Mouse (Mus musculus) hindbrain, embryonic 10.5 days (tissue): Measurements from ENCODE around the gene Gsto2. TPM values are rescaled to one million over a fixed set of nuclear protein-coding genes. Genes with fewer than 3 reads are reported as not detected.

Experiments used
- DNase-seq: peaks from one replicate; pipeline ENCODE4 v3.0.0-alpha.2; 2017; ENCODE audit warnings: low spot score
- H3K27ac ChIP-seq: fragments of 300-500 bp; sonication (generic); 2 replicates; pipeline ENCODE4 v1.5.1; 2016; ENCODE audit warnings: mild to moderate bottlenecking, moderate library complexity
- H3K27me3 ChIP-seq: fragments of 300-500 bp; sonication (generic); 2 replicates; pipeline ENCODE4 v1.6.1; 2016; ENCODE audit warnings: mild to moderate bottlenecking; ENCODE audit not compliant: poor library complexity, insufficient read depth, severe bottlenecking
- H3K36me3 ChIP-seq: fragments of 300-500 bp; sonication (generic); 2 replicates; pipeline ENCODE4 v1.6.1; 2016; ENCODE audit warnings: mild to moderate bottlenecking, moderate library complexity
- H3K4me1 ChIP-seq: fragments of 300-500 bp; sonication (generic); replicated peaks from 2 replicates; pipeline ENCODE4 v1.6.1; 2016; ENCODE audit warnings: mild to moderate bottlenecking
- H3K4me3 ChIP-seq: fragments of 300-500 bp; sonication (generic); 2 replicates; pipeline ENCODE4 v1.5.1; 2016; ENCODE audit warnings: mild to moderate bottlenecking, moderate library complexity
- H3K9me3 ChIP-seq: fragments of 300-500 bp; sonication (generic); 2 replicates; pipeline ENCODE4 v1.6.1; 2016; ENCODE audit warnings: mild to moderate bottlenecking, moderate library complexity
- WGBS: fragments of 180-500 bp; shearing (Covaris S2); methylation state at CpG from one replicate; pipeline ENCODE4 v1.1.7; 2016; 5-methylcytosine and 5-hydroxymethylcytosine counted together
- polyA plus RNA-seq: library from polyadenylated mRNA; unstranded; fragments of >200 nt; fragmentation: Nextera tagmentation; extraction: Ambion mirVana; gene quantifications from 2 replicates; pipeline ENCODE4 v1.2.1, GENCODE M21; 2016

Gsto2 gene
- 1.6 and 1.8 TPM in 2 replicates for polyA plus RNA-seq

- Histone ChIP-seq H3K36me3 (peaks cover 14% of the 10 kb centered on the region), H3K27ac (peak within 1 kb of the TSS; percentile 97), H3K27me3 (no peaks in the 10 kb centered on the region; the same call in 1 of the 2 replicates), H3K4me3 (peak within 1 kb of the TSS; percentile 71), H3K4me1 (peaks cover 13% of the 10 kb centered on the region; the same call in 1 of the 2 replicates), H3K9me3 (no peaks in the 10 kb centered on the region)
- peak; percentile 95 for DNase-seq
- WGBS = under 1% methylated on average over 49 of the region's 49 CpGs
These were observed at the start of gene Gsto2 for GRCm38 (mm10) chr19:47865353-47865947. Gsto2 (plus strand) TSS chr19:47865534.

DNA sequence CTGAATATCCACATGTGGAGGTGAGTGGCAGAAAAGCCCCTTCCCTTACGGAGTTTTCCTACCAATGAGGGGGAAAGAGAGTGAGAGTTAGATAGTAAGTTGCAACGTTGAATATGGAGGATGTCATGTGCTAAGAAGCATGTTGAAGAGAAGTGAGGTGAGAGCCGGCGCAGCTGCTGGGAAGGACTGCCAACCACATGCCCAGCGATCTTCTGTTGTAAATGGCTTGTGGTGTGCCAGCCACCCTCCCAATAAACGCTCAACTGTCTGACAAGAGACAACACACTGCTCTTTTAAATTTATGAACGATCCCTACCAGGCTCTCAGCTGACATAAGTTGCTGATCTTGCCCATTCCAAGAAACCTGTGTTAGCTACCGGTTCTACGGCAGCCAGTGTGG lies 47.6 kb upstream of the Gsto2 start:
- Histone ChIP-seq H3K4me3 (no peak overlapping the region), H3K9me3 (no peaks in the 10 kb centered on the region), H3K36me3 (no peaks in the 10 kb centered on the region), H3K27me3 (peaks cover 8% of the 10 kb centered on the region), H3K4me1 (peaks cover 5% of the 10 kb centered on the region; the same call in 1 of the 2 replicates), H3K27ac (no peak overlapping the region)
- no peak for DNase-seq
- WGBS = 89% methylated on average over 9 of the region's 9 CpGs

GRCm38 (mm10) chr19:47820832-47821493 lies 44.4 kb upstream of the Gsto2 start:
- Histone ChIP-seq H3K27me3 (peaks cover 11% of the 10 kb centered on the region), H3K36me3 (no peaks in the 10 kb centered on the region), H3K27ac (no peak overlapping the region), H3K9me3 (no peaks in the 10 kb centered on the region), H3K4me1 (peaks cover 5% of the 10 kb centered on the region; the same call in 1 of the 2 replicates), H3K4me3 (no peak overlapping the region)
- DNase-seq = peak; percentile 77
- 24% methylated on average over 8 of the region's 9 CpGs for WGBS

DNA sequence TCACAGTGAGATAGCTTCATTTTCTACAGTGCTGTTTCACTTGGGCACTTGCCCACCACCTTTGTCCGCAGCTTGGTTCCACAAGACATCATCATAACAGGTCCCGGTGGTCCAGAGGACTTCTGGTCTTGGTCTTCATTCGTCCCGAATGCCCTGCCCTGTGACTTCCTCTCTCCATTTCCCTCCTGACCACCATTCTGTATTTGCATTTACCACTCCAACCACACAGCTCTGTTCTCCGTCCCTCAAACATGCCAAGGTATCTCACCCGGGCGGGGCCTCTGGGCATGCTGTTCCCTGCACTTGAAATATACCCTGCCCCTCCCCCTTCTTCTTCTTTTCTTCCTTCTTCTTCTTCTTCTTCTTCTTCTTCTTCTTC lies 43.9 kb upstream of the Gsto2 start:
- H3K4me1 ChIP-seq = peaks cover 5% of the 10 kb centered on the region; the same call in 1 of the 2 replicates
- no peak overlapping the region for H3K4me3 ChIP-seq
- 68% methylated on average over 7 of the region's 7 CpGs for WGBS
- H3K9me3 ChIP-seq = no peaks in the 10 kb centered on the region
- no peak for DNase-seq
- H3K27ac ChIP-seq = no peak overlapping the region
- H3K36me3 ChIP-seq = no peaks in the 10 kb centered on the region
- H3K27me3 ChIP-seq = peaks cover 11% of the 10 kb centered on the region

- 24% methylated on average over 8 of the region's 8 CpGs for WGBS
- peaks cover 5% of the 10 kb centered on the region; the same call in 1 of the 2 replicates for H3K4me1 ChIP-seq
- H3K27me3 ChIP-seq = peaks cover 11% of the 10 kb centered on the region
- DNase-seq = no peak
- H3K4me3 ChIP-seq = no peak overlapping the region
- H3K27ac ChIP-seq = no peak overlapping the region
- no peaks in the 10 kb centered on the region for H3K36me3 ChIP-seq
- H3K9me3 ChIP-seq = no peaks in the 10 kb centered on the region
These were observed 43.1 kb upstream of the Gsto2 start for GRCm38 (mm10) chr19:47822143-47822796.

- H3K27ac ChIP-seq = no peak overlapping the region
- DNase-seq = no peak
- WGBS = 86% methylated on average over 5 of the region's 5 CpGs
- H3K4me3 ChIP-seq = no peak overlapping the region
- peaks cover 5% of the 10 kb centered on the region; the same call in 1 of the 2 replicates for H3K4me1 ChIP-seq
- H3K27me3 ChIP-seq = peaks cover 11% of the 10 kb centered on the region
- no peaks in the 10 kb centered on the region for H3K9me3 ChIP-seq
- H3K36me3 ChIP-seq = no peaks in the 10 kb centered on the region
These were observed 41.3 kb upstream of the Gsto2 start for GRCm38 (mm10) chr19:47824026-47824425.

- Histone ChIP-seq H3K27ac (no peak overlapping the region), H3K4me1 (no peaks in the 10 kb centered on the region), H3K36me3 (no peaks in the 10 kb centered on the region), H3K27me3 (no peaks in the 10 kb centered on the region), H3K4me3 (no peak overlapping the region), H3K9me3 (no peaks in the 10 kb centered on the region)
- 84% methylated on average over 14 of the region's 14 CpGs for WGBS
- no peak for DNase-seq
These were observed 35.4 kb upstream of the Gsto2 start for GRCm38 (mm10) chr19:47829913-47830450.

- peaks cover 7% of the 10 kb centered on the region for H3K27me3 ChIP-seq
- no peak for DNase-seq
- no peak overlapping the region for H3K4me3 ChIP-seq
- H3K4me1 ChIP-seq = no peaks in the 10 kb centered on the region
- no peaks in the 10 kb centered on the region for H3K9me3 ChIP-seq
- no peaks in the 10 kb centered on the region for H3K36me3 ChIP-seq
- WGBS = 95% methylated on average over 8 of the region's 8 CpGs
- H3K27ac ChIP-seq = no peak overlapping the region
These were observed 34.2 kb upstream of the Gsto2 start for GRCm38 (mm10) chr19:47831111-47831510.

GRCm38 (mm10) chr19:47832316-47832715 lies 33.0 kb upstream of the Gsto2 start:
- H3K36me3 ChIP-seq = no peaks in the 10 kb centered on the region
- H3K27ac ChIP-seq = no peak overlapping the region
- no peak for DNase-seq
- WGBS = 86% methylated on average over 16 of the region's 16 CpGs
- peaks cover 19% of the 10 kb centered on the region for H3K27me3 ChIP-seq
- no peak overlapping the region for H3K4me3 ChIP-seq
- H3K9me3 ChIP-seq = no peaks in the 10 kb centered on the region
- peaks cover 7% of the 10 kb centered on the region for H3K4me1 ChIP-seq

GRCm38 (mm10) chr19:47834614-47835013 lies 30.7 kb upstream of the Gsto2 start:
- Histone ChIP-seq H3K9me3 (no peaks in the 10 kb centered on the region), H3K4me1 (peaks cover 11% of the 10 kb centered on the region), H3K4me3 (no peak overlapping the region), H3K27ac (no peak overlapping the region), H3K36me3 (no peaks in the 10 kb centered on the region), H3K27me3 (peaks cover 24% of the 10 kb centered on the region)
- DNase-seq = no peak
- 92% methylated on average over 5 of the region's 5 CpGs for WGBS

GRCm38 (mm10) chr19:47835776-47836175 lies 29.6 kb upstream of the Gsto2 start:
- Histone ChIP-seq H3K4me3 (no peak overlapping the region), H3K36me3 (no peaks in the 10 kb centered on the region), H3K27ac (no peak overlapping the region), H3K9me3 (no peaks in the 10 kb centered on the region), H3K4me1 (peaks cover 11% of the 10 kb centered on the region), H3K27me3 (peaks cover 24% of the 10 kb centered on the region)
- WGBS = 84% methylated on average over 7 of the region's 7 CpGs
- DNase-seq = no peak

- peak; percentile 87 for DNase-seq
- no peaks in the 10 kb centered on the region for H3K36me3 ChIP-seq
- H3K4me1 ChIP-seq = peaks cover 11% of the 10 kb centered on the region
- peak overlapping the region; percentile 69 for H3K27ac ChIP-seq
- peak overlapping the region; percentile 67 for H3K4me3 ChIP-seq
- WGBS = 3% methylated on average over 49 of the region's 49 CpGs
- H3K9me3 ChIP-seq = no peaks in the 10 kb centered on the region
- H3K27me3 ChIP-seq = peaks cover 24% of the 10 kb centered on the region
These were observed 28.4 kb upstream of the Gsto2 start for GRCm38 (mm10) chr19:47836701-47837526.
